Mouse (Mus musculus): Measurements from ENCODE around the gene Fhl5.
"Not testable (repeated sequence)": the region's sequence is repeated elsewhere in the genome, so short reads cannot be mapped to it uniquely, and the experiment has no call there.

The Fhl5 gene

DNA sequence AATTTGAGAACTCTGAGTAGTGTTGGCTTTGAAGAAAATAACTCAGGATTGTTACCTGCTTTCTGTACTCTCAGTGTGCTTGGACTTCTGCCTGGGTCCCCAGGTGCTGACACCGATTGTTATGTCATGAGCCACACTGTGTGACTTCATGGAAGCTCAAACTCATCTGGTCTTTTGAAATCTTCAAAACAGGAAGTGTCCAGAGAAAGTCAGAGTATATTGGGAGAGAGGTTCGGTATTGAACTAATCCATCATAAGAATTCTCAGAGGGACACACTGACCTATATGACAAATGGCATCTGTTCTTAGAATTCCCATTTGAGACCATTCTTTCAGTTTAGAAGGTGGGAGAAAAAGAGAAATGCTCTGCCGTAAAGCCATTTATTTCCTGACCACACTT lies at the start of gene Fhl5:
Gene Fhl5, minus strand, starts transcription at position 101 of the 400 bp plus-strand sequence.
- no peak for DNase-seq

DNA sequence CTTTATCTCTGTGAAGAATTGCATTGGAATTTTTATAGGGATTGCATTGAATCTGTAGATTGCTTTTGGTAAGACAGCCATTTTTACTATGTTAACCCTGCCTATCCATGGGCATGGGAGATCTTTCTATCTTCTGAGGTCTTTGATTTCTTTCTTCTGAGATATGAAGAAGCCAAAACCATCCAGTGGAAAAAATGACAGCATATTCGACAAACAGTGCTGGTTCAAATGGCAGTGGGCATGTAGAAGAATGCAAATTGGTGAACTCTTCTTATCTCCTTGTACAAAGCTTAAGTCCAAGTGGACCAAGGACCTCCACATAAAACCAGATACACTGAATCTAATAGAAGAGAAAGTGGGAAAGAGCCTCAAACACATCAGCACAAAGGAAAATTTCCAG lies 42.3 kb upstream of the Fhl5 start:
- DNase-seq: not testable (repeated sequence)

DNA sequence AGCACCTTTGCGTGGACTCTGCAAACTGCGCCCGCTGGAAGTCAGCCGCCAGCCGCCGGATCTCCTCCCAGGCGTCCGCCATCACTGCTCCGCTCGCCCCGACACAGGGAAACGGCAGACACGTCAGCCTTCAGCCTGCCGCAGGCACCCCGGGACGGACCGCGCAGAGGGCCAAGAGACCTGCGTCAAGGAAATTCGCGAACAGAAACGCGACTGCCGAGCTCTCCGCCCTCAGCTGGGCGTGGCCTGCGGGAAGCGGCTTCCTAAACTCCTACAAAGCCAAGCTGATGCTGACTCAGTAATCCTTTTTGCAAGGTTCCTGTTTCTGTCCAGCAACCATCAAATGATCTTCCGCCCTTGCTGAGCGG lies 39.0 kb upstream of the Fhl5 start, which contains the start of gene Ufl1:
Gene Ufl1, minus strand, starts transcription at position 151 of the 368 bp plus-strand sequence.
- DNase-seq: peak; percentile 97

DNA sequence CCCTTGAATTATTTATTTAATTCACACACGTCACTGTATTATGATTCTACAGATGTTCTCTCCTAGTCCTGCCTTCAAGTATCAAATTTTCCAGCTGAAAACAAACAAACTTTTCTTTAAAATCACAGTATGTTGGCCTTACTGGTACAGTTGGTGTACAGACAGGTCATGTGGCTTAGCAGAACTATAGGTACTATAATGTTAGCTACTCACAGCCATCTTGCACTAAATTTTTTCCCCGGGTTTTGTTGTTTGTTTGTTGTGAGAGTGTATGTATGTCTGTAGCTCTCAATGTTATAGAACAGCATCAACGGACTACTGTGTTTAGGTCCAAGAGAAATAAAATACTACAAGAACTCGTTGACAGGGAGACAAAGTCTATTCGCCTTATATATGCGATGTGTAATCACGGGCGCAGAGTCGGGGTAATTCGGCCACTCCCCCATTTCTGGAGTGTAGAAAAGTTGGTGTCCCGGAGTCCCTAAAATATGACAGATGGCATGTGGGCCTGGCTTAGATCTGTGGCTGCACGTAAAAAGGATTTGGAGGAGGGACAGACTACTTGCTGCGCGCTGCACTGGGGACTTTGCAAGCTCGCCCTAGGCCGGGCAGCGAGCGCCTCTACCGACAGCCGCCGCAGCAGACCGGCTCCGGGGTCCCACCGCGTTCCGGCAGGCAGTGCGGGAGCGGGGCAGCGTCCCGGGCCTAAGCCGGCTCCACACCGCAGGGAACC lies 38.4 kb upstream of the Fhl5 start:
- no peak for DNase-seq

DNA sequence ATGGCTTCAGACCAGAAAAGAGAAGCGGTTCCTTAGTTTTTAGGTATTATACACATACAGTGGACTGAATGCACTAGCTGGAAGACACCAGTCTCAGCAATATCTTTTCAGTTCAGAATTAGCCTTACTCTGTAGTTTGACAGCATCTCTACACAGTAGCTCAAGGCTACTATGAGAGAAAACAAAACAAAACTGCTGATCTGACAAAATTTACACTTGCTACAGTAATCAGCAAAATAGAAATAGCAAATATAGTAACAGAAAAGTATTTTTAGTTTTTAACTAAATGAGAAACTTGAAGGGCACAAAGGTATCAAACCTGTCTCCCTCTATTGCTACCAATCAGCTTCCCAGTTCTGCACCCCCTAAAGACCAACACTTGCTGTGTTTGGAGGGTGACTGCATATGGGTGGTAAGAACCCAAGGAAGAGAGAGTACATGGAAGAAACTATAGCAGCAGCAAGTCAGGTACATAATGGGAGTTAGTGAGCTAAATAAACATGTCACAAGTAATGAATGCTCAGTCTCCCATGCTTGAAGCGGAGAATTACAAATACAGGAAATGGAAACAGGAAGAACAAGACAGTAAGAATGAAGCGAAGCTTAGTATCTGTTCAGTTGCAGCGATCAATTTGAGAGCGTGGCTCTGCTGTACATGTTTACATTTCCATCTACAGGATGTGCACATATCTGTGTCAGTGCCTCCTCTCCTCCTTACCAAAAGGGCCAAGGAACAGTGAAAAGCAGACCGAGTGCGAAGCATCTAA lies 30.4 kb upstream of the Fhl5 start:
- no peak for DNase-seq

DNA sequence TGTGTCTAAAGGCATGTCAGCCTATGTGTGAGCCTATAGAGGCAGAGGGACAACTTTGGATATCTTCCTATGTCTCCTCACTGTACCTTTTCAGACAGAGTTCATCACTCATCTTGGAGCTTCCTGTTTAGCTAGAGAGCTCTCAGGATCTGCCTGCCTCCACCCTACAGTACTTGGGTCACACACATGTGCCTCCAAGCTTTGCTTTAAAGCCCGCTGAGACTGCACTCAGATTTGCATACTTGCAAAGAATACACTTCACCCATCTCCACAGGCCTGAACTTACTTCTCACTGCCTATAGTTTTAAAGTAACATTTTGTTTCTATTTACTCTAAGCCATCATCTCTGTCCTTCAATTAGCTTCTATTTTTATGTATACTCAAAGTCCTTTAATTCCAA lies 29.2 kb upstream of the Fhl5 start:
- no peak for DNase-seq

DNA sequence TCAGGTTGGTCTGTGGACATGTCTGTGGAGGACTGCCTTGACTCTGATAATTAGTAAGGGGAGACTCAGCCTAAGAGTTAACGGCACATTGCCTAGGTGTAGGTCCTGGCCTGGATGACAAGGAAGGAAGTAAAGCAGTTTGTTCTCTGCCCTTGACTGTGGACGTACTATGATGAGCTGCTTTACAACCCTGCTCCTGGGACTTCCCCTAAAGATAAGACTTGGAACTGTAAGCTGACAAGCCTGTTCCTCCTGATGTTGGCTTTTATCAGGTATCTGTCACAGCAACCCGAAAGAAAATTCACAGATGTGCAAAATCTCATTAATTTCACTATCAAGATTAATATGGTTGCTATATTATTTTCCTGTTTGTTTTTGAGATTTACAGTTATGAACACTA lies 24.5 kb upstream of the Fhl5 start:
- DNase-seq: no peak

DNA sequence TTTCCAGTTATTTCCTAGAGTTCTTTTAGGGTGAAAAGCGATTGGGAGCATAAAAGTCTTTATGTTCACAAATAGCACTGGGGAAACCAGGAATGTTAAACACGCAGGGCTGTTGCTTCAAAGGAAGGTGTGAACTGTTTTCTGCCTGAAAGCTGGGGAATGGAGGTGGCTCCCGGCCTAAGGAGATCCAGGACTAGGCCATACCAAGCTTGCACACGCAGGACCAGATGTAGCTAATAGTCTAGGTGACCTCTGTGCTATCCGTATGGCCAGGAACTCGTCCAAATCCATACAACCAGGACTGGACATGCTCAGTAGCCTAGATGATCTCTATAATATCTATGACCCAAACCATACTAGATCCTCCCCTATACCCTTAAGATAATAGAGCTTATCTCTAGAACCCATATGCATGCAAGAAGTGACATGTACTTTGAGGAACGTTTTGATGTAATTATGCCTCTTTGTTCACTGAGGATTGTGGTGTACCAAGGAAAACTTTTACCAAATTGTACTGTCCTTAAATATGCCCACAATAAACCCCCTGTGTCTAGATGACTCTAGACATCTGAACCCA lies 15.2 kb upstream of the Fhl5 start:
- DNase-seq: no peak

DNA sequence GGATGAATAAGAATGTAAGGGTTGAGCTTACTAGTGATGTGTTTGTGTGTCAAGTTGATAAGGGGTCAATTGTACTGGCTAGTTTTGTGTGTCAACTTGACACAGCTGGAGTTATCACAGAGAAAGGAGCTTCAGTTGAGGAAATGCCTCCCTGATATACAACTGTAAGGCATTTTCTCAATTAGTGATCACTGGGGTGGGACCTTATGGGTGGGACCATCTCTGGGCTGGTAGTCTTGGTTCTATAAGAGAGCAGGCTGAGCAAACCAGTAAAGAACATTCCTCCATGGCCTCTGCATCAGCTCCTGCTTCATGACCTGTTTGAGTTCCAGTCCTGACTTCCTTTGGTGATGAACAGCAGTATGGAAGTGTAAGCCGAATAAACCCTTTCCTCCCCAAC lies 7.0 kb downstream of the Fhl5 start:
- not testable (repeated sequence) for DNase-seq

DNA sequence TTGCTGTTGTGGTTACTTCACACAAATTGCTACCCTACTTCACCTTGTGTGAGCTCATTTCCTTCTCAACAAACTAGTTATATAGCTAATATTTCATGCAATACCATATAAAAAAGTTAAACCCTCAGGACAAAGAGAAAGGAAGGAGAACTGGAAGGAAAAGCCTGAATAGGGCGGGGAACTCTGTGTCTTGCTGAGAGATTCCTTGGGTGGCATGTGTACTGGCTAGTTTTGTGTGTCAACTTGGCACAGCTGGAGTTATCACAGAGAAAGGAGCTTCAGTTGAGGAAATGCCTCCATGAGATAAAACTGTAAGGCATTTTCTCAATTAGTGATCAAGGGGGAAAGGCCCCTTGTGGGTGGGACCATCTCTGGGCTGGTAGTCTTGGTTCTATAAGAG lies 8.9 kb downstream of the Fhl5 start:
- DNase-seq: not testable (repeated sequence)

DNA sequence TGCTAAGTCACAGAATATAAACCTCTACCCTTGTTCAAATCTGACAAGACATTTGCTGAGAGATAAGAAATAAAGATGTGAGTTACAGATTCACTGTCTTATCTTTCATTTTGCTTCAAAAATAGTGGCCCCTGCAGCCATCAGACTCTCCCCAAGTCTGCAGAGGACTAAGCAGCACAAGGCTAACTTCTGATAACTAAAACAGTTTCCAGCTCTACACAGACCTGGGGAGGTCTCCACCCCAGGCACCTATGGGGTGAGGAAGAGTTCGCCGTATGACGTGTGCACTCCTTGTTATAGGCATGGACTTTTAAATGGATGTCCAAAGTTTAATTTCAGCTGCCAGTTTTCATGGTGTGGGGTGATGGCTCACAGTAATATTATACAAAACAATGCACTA lies 10.1 kb downstream of the Fhl5 start:
- no peak for DNase-seq

DNA sequence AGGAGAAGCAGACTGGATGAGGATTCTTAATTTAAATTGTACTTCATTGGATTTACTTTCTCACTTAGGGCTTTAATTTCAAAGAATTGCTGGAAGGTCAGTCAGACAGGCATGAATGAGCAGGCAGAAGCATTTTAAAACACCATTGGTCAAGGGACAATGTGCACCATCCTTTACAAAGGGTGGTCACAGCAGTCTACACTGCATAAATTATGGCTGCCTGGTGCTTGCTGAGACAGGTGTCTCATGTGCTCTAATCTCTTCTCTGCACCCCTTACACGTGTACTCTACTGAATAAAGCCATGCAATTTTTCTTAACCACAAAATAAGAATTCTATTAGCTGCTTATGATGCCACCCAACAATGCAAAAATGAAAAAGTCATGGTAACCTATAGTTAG lies 15.1 kb downstream of the Fhl5 start:
- no peak for DNase-seq

DNA sequence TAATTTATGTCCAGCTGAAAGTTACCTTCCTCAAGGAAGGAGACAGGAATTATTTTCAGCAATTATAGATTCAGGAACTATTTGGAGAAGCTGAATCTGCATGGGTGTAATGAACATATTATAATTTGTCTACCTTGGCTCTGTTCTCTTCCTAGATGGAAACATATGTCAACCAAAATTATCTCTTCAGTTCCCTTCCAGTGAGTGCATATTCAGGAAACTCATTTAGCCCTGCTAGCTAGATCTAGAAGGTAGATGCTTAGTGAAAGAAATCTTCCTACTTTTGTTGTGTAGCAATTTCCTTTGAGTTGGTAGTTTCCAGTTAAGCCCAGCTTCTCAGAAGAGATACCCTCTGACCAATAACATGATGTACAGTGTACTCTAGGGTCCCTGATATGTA lies 20.7 kb downstream of the Fhl5 start:
- no peak for DNase-seq

DNA sequence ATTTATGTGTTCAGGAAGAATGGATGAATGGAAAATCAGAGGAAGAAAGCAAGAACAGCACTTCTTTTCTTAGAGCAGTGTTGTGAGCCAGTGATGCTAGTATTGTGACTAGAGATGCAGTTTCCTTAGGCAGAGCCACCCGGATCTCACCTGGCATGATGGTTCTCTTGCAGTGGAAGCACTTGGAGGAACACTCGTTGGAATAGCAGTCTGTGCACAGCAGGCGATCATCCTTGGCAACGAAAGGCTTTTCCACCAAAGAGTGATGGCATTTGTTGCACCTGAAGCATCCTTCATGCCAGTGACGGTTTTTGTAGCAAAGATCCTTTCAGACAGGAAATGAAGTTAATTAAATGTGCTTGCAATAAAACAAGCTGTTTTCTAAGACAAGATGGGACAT lies 29.2 kb downstream of the Fhl5 start:
- DNase-seq: no peak

DNA sequence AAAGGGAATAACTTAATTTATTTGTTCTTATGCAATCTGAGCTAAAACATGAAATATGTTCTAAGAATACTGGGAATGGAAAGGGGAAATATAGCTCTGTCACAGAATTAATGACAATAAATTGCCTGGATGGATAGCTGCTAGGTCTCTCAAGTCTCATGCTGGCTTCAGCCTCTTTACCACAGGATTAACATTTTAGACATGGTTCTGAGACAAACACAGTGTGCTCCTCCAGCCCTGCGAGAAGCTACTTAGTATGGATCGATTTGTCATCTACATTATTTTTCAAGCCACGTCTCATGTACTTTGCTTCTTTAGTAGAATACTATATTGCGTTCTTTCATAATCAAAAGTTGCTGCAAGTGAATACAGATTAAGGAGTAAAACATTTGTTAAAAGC lies 36.5 kb downstream of the Fhl5 start:
- no peak for DNase-seq

DNA sequence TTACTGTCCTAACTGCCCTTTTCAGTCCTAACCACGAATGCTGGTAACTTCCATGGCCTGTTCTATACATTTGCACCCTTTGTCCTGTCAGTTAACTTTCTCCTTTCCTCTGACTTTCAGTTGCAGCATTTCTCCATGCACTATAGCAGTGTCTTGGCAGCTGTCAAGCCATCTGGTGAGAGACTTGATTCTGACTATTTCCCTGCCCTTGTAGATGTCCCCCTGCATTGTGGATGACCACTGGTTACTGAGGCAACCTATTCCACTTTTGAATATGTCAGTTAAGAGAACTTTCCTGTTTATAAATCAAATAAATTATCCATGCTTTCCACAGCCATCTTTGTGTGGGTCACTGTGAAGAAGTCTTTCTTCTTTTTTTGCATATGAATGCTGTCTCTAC lies 45.4 kb downstream of the Fhl5 start:
- no peak for DNase-seq

DNA sequence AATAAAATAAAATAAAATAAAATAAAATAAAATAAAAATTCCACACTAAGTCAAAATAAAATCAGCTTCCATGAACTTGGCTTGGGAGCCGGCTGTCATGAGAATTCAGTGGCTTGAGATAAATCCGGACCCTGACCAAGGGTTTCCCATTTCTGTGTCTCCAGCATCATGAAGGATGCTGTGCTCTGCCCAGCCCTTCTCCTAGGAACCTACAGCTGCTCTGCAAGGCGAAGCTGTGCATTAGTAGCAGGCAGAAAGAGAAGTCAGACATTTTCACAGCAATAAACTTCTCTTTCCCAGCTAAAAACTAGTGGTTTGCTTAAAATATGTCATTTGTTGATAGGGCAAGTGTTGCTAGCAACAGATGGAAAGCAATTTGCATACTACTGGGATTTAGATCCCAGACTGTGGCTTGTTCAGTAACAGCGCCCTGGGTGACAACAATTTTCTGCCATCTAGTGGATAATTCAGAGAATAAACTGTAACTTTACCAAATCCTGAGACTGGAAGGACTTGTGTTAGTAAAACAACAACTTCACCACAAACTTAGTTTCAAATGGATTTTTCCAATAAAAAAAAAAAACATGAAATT lies 63.0 kb downstream of the Fhl5 start:
- DNase-seq: no peak

Data from cerebellum, adult 8-10 months (tissue).